Mouse (Mus musculus) left cerebral cortex, adult 8-10 months (tissue): ENCODE results near the gene Nt5c1a. TPM values are rescaled to one million over a fixed set of nuclear protein-coding genes. Genes with fewer than 3 reads are reported as not detected.

Experiments
- DNase-seq, 2 experiments: peaks; one replicate each; pipeline ENCODE4 v3.0.0; 2022; ENCODE audit warnings: low spot score in 2 of 2
- total RNA-seq, 4 experiments: library from RNA; stranded (reverse); gene quantifications; 2 replicates each; pipeline ENCODE4 v1.2.4; 2022

The Nt5c1a gene
- total RNA-seq, 4 experiments from 2014 or later, result 10.1 to 14.5 (median 12.5) TPM

DNA sequence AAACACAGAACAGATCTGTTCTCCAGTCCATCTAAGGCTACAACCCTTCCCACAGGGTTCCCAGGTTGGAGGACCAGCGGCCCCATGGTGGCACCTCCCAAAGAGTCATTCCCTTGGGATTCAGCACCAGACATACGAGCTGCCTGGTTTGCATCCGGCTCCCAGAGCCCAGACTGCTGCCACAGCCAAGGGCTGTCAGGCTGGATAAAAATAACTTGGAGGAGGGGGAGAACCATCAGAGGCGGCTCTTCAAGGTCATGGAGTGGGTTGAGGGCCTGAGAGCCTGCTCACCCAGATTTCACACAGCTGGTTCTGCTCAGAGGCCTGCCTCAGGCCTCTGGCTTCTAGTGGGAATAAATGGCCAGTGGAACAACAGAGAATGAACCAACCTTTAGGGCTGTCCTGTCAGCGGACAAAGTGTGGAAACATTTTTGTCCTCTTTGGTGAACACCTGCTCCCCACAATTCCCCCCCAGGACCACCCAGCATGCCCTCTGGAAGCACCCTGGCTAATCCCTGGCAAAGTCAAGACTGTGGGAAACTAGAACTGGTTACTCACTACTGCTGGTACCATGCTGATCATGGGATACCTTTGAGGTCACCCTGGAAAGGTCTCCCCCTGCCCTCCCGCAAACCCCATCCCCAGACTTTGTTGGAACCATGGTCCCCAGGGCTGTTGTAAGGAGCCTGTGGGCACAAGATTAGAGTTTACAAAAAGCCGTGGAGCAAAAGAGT, 46.0 kb downstream of the Nt5c1a start:
- no peak for DNase-seq

DNA sequence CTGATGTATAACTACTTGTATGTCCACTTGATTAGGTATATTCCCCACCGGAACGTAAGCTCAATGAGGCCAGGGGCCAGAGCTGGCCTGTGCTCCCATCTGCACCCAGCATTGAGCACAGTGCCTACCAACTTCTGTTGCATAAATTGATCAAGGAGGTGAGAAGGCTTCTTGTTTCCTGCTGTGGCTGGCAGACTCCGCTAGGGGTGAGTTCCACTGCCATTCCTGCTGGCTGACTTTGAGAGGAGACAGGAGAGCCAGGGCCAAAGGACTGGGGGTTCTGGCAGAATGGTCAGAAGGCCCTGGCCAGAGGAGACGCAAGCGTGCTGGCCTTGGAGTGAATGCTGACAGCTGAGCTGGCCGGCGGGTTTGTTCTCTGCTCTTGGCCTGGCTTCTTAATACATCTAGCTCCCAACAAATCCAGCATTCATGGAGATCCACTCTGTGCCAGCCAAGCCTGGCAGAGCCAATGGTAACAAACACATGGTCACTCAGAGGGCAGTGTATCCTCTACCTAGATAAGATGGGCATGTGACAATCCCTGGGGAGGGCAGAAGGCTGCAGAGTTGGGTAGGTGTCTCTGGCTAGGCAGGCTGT, 47.8 kb downstream of the Nt5c1a start:
- DNase-seq, result peak; percentile 28 to 84

DNA sequence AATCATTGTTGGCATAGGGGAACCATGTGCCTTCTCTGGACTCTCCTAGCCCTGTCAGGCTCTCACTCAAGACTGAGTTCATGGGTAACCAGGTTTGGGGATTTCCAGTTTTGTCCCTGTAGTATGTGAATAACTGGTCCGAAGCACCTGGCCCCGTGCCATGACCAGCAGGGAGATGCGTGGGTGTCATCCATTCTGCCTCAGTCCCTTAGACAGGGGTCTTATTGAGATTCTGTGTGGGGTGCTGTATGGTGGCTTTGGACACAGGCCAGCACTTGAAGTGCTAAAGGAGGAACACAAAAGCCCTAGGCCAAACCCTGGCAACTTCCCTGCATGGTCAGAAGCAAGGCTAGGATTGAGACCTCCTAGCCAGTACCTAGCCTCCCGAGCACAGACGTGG, 50.9 kb downstream of the Nt5c1a start:
- no peak for DNase-seq

DNA sequence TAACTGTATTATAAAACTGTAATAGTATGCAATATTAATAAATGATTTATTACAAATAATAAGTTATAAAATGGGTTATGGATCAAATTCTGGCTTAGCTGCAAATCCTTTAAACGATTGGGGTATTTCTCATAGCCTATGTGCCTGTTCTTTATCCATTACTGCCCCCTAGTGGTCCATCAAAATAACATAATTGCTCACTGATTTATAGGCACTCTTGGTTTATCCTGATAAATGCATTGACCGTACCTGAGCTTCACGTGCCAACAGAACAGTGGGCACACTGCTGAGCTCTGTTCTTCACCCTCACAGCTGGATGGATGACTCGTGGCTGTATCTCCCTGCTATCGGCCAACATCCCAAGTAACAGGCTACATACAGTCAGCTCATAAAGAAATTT, 53.3 kb downstream of the Nt5c1a start:
- no peak for DNase-seq

DNA sequence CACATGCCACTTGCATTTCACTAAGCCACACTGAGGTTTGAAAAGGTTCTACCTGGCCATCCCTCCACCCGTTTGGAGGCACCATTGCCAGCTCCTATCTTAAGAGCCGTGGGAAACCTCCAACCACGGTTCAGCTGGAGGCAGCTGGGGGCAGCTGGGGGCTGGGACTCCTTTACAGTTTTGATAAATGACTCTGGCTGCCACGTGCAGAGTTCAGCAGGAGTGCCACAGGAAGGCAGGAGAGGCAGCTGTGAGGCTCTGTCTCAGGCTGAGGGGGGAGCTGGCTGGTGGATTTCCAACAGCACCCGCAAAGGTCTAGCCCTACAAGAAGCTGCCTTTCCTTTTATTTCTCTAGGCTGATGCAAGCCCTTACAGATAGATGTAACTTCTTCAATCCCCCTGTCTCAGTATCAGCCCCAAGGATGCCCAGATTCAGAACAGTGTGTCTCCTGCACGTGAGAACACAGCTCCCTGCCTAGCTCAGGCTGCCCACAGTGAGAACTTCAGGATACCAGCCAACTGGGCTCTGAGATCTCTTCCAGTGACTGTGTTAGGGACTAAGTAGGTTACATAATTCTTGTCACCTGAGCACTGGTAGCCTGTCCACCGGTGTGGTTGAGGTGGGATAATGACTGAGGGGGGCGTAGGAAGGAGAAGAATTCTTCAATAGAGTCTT, 58.9 kb downstream of the Nt5c1a start:
- no peak for DNase-seq

DNA sequence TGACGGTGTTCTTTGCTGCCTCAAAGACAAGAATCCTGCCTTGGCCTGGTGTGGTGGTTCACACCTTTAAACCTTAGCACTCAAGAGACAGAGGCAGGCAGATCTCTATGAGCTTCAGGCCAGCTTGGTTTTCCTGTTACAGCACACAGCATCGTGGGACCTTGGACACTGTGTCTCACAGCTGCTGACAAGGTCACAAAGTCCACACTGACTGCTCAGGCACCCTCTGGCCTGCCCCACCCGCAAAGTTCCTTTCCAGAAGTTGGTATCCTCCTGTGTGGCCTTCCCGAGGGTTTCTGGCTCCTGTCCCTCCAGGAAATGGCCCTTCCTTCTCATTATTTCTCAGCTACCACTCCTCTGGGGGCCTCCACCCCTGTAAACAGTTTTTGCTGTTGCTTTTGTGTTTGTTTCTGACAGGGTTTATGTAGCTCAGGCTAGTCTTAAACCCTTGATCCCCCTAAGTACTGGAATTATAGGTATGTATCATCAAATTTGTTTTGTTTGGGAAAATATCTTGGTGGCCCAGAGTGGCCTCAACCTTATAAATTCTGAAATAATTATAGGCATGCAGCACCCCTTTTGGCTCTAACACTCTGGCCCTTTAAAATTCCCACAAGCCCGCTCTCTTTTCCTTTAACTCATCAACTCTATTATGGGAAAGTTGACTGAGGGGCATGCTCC, 60.6 kb downstream of the Nt5c1a start, which contains the start of gene Pabpc4:
Gene Pabpc4 (plus strand): TSS at position 631 of the 681 bp plus-strand sequence.
- DNase-seq, result no peak

Other genes starting within 250 kb of the Nt5c1a start
- 10 to 100 TPM; 16.4 to 24.8 (median 20.1) TPM for gene Mfsd2a, start 240.3 kb upstream of the Nt5c1a start, total RNA-seq
- gene Mycl, start 205.9 kb upstream of the Nt5c1a start, total RNA-seq, result 10 to 100 TPM; 12.1 to 13.1 (median 12.4) TPM
- 10 to 100 TPM; 16.0 to 20.3 (median 18.8) TPM for gene Trit1, start 184.9 kb upstream of the Nt5c1a start, total RNA-seq
- under 1 TPM in 3 of 4 experiments, not detected in 1; 0.16 to 0.19 (median 0.19) TPM for gene Bmp8b, start 96.3 kb upstream of the Nt5c1a start, total RNA-seq
- under 1 TPM in 3 of 4 experiments, not detected in 1; 0.22 to 0.46 (median 0.27) TPM for gene Oxct2b, start 85.2 kb upstream of the Nt5c1a start, total RNA-seq
- 10 to 100 TPM; 19.4 to 21.0 (median 20.2) TPM for gene Ppie, start 61.6 kb upstream of the Nt5c1a start, total RNA-seq
- 100 to 1,000 TPM; 419 to 526 (median 447) TPM for gene Hpcal4, start 18.3 kb upstream of the Nt5c1a start, total RNA-seq
- 1 to 10 TPM; 3.9 to 6.5 (median 5.9) TPM for gene Heyl, start 32.1 kb downstream of the Nt5c1a start, total RNA-seq
- 10 to 100 TPM; 40.2 to 43.2 (median 42.4) TPM for gene Pabpc4, start 60.8 kb downstream of the Nt5c1a start, total RNA-seq
- gene Oxct2a, start 122.1 kb downstream of the Nt5c1a start, total RNA-seq, result under 1 TPM in 2 of 4 experiments, not detected in 2; 0.20 to 0.26 TPM
- gene Bmp8a, start 141.7 kb downstream of the Nt5c1a start, total RNA-seq, result not detected